8 mouse cellular contexts compared by ENCODE assay signal in genomic region chr11:17160242-17160641, GRCm38 (mm10). TPM values are rescaled to one million over a fixed set of nuclear protein-coding genes. Genes with fewer than 3 reads are reported as not detected.
A peak's percentile ranks its signal among the peaks of the same experiment; 100 is the strongest.
DNase-seq lines count a peak whose midpoint lies in the region; ATAC-seq and TF ChIP-seq lines count a peak whose summit lies in the region.

No protein-coding gene starts in this region.

- H3K9ac ChIP-seq in liver, postnatal 0 days (replicated peaks): peak overlapping the region; percentile 96
- peak overlapping the region; percentile 99 for H3K9ac ChIP-seq in neural tube, embryonic 13.5 days

- H3K9me3 ChIP-seq in erythroblast, embryonic 14.5 days (ENCODE audit: control insufficient read depth, low read length): no peaks in the 10 kb centered on the region; the same call in 1 of the 2 replicates
- H3K9me3 ChIP-seq in liver, postnatal 0 days (ENCODE audit: low read length): no peaks in the 10 kb centered on the region
- no peaks in the 10 kb centered on the region for H3K9me3 ChIP-seq in neural tube, embryonic 13.5 days

- no peaks in the 10 kb centered on the region for H3K27me3 ChIP-seq in erythroblast, embryonic 14.5 days (ENCODE audit: control insufficient read depth)
- H3K27me3 ChIP-seq in liver, postnatal 0 days (ENCODE audit: insufficient read depth, low read length): no peaks in the 10 kb centered on the region
- no peaks in the 10 kb centered on the region for H3K27me3 ChIP-seq in neural tube, embryonic 13.5 days

- H3K4me2 ChIP-seq in liver, postnatal 0 days (ENCODE audit: low read depth, low read length): peak overlapping the region; percentile 88
- peak overlapping the region; percentile 74 for H3K4me2 ChIP-seq in neural tube, embryonic 13.5 days

- H3K36me3 ChIP-seq in erythroblast, embryonic 14.5 days (ENCODE audit: control insufficient read depth): peaks cover 5% of the 10 kb centered on the region
- no peaks in the 10 kb centered on the region for H3K36me3 ChIP-seq in liver, postnatal 0 days (replicated peaks; ENCODE audit: insufficient read depth, low read length)
- H3K36me3 ChIP-seq in neural tube, embryonic 13.5 days: no peaks in the 10 kb centered on the region

- peak; percentile 81 for TF ChIP-seq CTCF in liver, postnatal 0 days (IDR thresholded peaks at IDR 0.05; ENCODE audit: low read depth)

- 0 out of 2 replicates have a peak, but pooled peaks have one; percentile 57 for TF ChIP-seq EP300 in liver, postnatal 0 days (IDR thresholded peaks at IDR 0.05; ENCODE audit: low read depth)

- H3K4me3 ChIP-seq in erythroblast, embryonic 14.5 days (replicated peaks): peak overlapping the region; percentile 92
- peak overlapping the region; percentile 94 for H3K4me3 ChIP-seq in liver, postnatal 0 days (ENCODE audit: low read depth, low read length)
- H3K4me3 ChIP-seq in neural tube, embryonic 13.5 days: peak overlapping the region; percentile 94

- peak overlapping the region; percentile 96 for H3K27ac ChIP-seq in liver, postnatal 0 days (ENCODE audit: low read depth)
- H3K27ac ChIP-seq in neural tube, embryonic 13.5 days (replicated peaks): peak overlapping the region; percentile 97

- WGBS in liver, postnatal 0 days (ENCODE audit: insufficient replicate concordance): under 1% methylated on average over 12 of the region's 12 CpGs
- WGBS in neural tube, embryonic 13.5 days: 2% methylated on average over 12 of the region's 12 CpGs

- intact Hi-C loops in heart, postnatal 10 days (cut with DNase I): loop anchor here (5.0 kb wide), 2 partner anchors 97 to 208 kb away; partner anchors contain the start of genes C1d and Fbxo48

- ATAC-seq in liver, postnatal 0 days: no peak
- no peak for ATAC-seq in neural tube, embryonic 13.5 days (ENCODE audit: low read depth)

- DNase-seq in ES-CJ7 (ENCODE audit: low read depth, low spot score): peak; percentile 76
- peak; percentile 28 for DNase-seq in brain, embryonic 18.5 days (ENCODE audit: low read depth, low spot score)
- peak; percentile 69 to 72 for DNase-seq in heart, postnatal 10 days
- DNase-seq in kidney, postnatal 4 days: peak; percentile 57 to 73
- peak; percentile 53 for DNase-seq in liver, postnatal 0 days
- peak; percentile 32 for DNase-seq in testis, postnatal 14 days (ENCODE audit: low spot score)

- H3K4me1 ChIP-seq in erythroblast, embryonic 14.5 days (ENCODE audit: control insufficient read depth): peaks cover 48% of the 10 kb centered on the region
- peaks cover 24% of the 10 kb centered on the region for H3K4me1 ChIP-seq in liver, postnatal 0 days (ENCODE audit: insufficient read depth)
- H3K4me1 ChIP-seq in neural tube, embryonic 13.5 days (replicated peaks): peaks cover 42% of the 10 kb centered on the region

RNA-seq across cellular contexts. Expression of gene Ppp3r1, which starts 1.2 kb away (rescaled TPM):
- polyA plus RNA-seq in erythroblast, embryonic 14.5 days (2012): 0.33 and 0.37 TPM in 2 replicates
- total RNA-seq in heart, postnatal 10 days (2021): 10 to 100 TPM; 77.6 to 80.8 TPM
- 31.1 and 32.1 TPM in 2 replicates for polyA plus RNA-seq in liver, postnatal 0 days (2015; fragmentation: Nextera tagmentation; extraction: Ambion mirVana)
- polyA plus RNA-seq in neural tube, embryonic 13.5 days (2015; fragmentation: Nextera tagmentation; extraction: Ambion mirVana): 188 and 202 TPM in 2 replicates

RNA-seq across cellular contexts. Expression of gene Wdr92, which starts 21.7 kb away (rescaled TPM):
- polyA plus RNA-seq in erythroblast, embryonic 14.5 days (2012): 0.04 TPM in 1 of 2 replicates, not detected in the other
- 10 to 100 TPM in 1 of 2 experiments, 1 to 10 TPM in 1; 7.8 to 11.5 TPM for total RNA-seq in heart, postnatal 10 days (2021)
- polyA plus RNA-seq in liver, postnatal 0 days (2015; fragmentation: Nextera tagmentation; extraction: Ambion mirVana): 8.5 and 8.8 TPM in 2 replicates
- polyA plus RNA-seq in neural tube, embryonic 13.5 days (2015; fragmentation: Nextera tagmentation; extraction: Ambion mirVana): 20.9 and 21.1 TPM in 2 replicates

RNA-seq across cellular contexts. Expression of gene Pno1, which starts 51.1 kb away (rescaled TPM):
- polyA plus RNA-seq in erythroblast, embryonic 14.5 days (2012): 0.67 and 1.0 TPM in 2 replicates
- total RNA-seq in heart, postnatal 10 days (2021): 10 to 100 TPM; 32.1 to 32.3 TPM
- 37.1 and 37.2 TPM in 2 replicates for polyA plus RNA-seq in liver, postnatal 0 days (2015; fragmentation: Nextera tagmentation; extraction: Ambion mirVana)
- polyA plus RNA-seq in neural tube, embryonic 13.5 days (2015; fragmentation: Nextera tagmentation; extraction: Ambion mirVana): 52.3 and 55.3 TPM in 2 replicates

Comparison
In these comparisons a context has a peak if more than half of its experiments do, and no peak if none do; other contexts are left out.
1. RNA of gene Ppp3r1, which starts 1.2 kb away (polyA plus RNA-seq): 188 to 202 TPM in neural tube, embryonic 13.5 days and 31.1 to 32.1 TPM in liver, postnatal 0 days; 0.33 to 0.37 TPM in erythroblast, embryonic 14.5 days; every median in the first group is over 10 times any median in the second.
2. RNA of gene Pno1, which starts 51.1 kb away (polyA plus RNA-seq): 52.3 to 55.3 TPM in neural tube, embryonic 13.5 days and 37.1 to 37.2 TPM in liver, postnatal 0 days; 0.67 to 1.0 TPM in erythroblast, embryonic 14.5 days; every median in the first group is over 10 times any median in the second.
3. Peak in every context shown above with its lines, with median percentiles within 50 percentile points of each other: DNase-seq and H3K4me3 ChIP-seq.